Mouse (Mus musculus): ENCODE data around the gene Spink2.

DNA sequence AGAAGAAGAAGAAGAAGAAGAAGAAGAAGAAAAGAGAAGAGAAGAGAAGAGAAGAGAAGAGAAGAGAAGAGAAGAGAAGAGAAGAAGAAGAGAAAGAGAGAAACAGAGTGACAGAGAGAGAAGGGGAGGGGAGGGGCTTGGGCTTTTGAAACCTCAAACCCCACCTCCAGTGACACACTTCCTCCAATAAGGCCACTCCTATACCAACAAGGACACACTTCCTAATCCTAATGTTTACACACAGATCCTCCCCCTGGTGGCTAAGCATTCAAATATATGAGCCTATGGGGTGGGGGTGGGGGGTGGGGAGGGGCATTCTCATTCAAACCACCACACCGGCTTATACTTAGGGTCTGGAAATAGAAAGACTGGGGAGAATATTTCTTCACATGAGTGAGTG, 27.9 kb downstream of the Spink2 start:
- TF ChIP-seq CTCF (IDR thresholded peaks at IDR 0.05; ENCODE audit: insufficient read depth, low read depth, low read length) (no peak), POLR2A (IDR thresholded peaks at IDR 0.05; ENCODE audit: insufficient read depth, low read depth, low read length) (no peak)
